Mouse (Mus musculus): Measurements from ENCODE around the gene Rab3gap1. TPM values are rescaled to one million over a fixed set of nuclear protein-coding genes. Genes with fewer than 3 reads are reported as not detected.

Gene Rab3gap1
- polyA plus RNA-seq, 1 experiment: 35.7 TPM

DNA sequence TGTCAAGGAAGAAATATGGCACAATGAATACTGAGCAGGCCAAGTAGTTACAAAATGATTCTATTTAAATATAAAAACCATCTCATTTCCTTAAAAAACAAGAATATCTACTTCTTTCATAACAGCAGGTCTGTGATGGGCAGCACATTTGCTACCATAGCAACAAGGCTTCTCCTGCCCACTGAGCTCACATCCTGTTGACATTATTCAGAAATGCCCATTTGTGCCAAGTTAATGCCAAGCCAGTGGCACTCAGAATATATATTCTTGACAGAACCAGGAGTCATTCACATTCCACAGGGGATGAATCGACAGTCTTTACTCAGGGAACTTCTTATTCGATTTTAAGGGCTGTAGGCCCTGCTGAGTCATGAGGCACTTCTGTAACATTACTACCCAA, 107.1 kb downstream of the Rab3gap1 start:
- Histone ChIP-seq H3K36me3 (ENCODE audit: control insufficient read depth, insufficient read depth, low read length) (no peaks in the 10 kb centered on the region), H3K4me3 (ENCODE audit: control insufficient read depth, insufficient read depth, low read length) (no peak overlapping the region), H3K27me3 (ENCODE audit: control insufficient read depth, insufficient read depth, low read length) (no peaks in the 10 kb centered on the region), H3K4me1 (replicated peaks; ENCODE audit: control insufficient read depth, insufficient read depth, low read length) (no peaks in the 10 kb centered on the region; the same call in 1 of the 2 replicates), H3K27ac (ENCODE audit: control insufficient read depth, insufficient read depth, low read length) (no peak overlapping the region)
- no peak for DNase-seq
- whole genome bisulfite sequencing: 69% methylated on average over 2 of the region's 2 CpGs
- TF ChIP-seq POLR2A (IDR thresholded peaks at IDR 0.05; ENCODE audit: control insufficient read depth, extremely low read depth, insufficient read depth, low read length, poor library complexity) (no peak), CTCF (IDR thresholded peaks at IDR 0.05; ENCODE audit: borderline replicate concordance, control insufficient read depth, extremely low read depth, insufficient read depth, low read length, poor library complexity) (no peak)

- Histone ChIP-seq H3K4me3 (ENCODE audit: control insufficient read depth, insufficient read depth, low read length) (no peak overlapping the region), H3K27me3 (ENCODE audit: control insufficient read depth, insufficient read depth, low read length) (no peaks in the 10 kb centered on the region), H3K36me3 (ENCODE audit: control insufficient read depth, insufficient read depth, low read length) (no peaks in the 10 kb centered on the region), H3K27ac (ENCODE audit: control insufficient read depth, insufficient read depth, low read length) (no peak overlapping the region), H3K4me1 (replicated peaks; ENCODE audit: control insufficient read depth, insufficient read depth, low read length) (no peaks in the 10 kb centered on the region; the same call in 1 of the 2 replicates)
- WGBS: 86% methylated on average over 6 of the region's 6 CpGs
- TF ChIP-seq CTCF (IDR thresholded peaks at IDR 0.05; ENCODE audit: borderline replicate concordance, control insufficient read depth, extremely low read depth, insufficient read depth, low read length, poor library complexity) (no peak), POLR2A (IDR thresholded peaks at IDR 0.05; ENCODE audit: control insufficient read depth, extremely low read depth, insufficient read depth, low read length, poor library complexity) (no peak)
- DNase-seq: no peak
Observed at GRCm38 (mm10) chr1:127976106-127976505, 107.5 kb downstream of the Rab3gap1 start.

DNA sequence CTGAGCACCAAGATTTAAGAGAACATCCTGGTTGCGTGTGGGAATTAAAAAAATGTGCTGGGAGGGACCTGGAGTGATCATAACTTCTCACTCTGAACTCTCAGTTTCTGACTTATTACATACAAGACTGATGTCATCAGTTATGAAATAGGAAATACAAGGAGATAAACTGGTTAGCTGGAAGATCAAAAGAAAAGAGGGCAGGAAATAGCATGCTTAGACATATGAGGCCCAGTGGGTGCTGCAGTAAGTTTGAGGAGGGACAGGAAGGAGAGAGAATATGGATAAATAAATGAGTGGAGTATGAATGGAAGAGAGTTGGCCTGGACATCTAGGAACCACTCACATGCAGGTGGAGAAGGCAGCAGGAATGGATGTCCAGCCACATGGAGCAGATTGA, 109.6 kb downstream of the Rab3gap1 start:
- no peak for TF ChIP-seq POLR2A (IDR thresholded peaks at IDR 0.05; ENCODE audit: control insufficient read depth, extremely low read depth, insufficient read depth, low read length, poor library complexity)
- TF ChIP-seq CTCF (IDR thresholded peaks at IDR 0.05; ENCODE audit: borderline replicate concordance, control insufficient read depth, extremely low read depth, insufficient read depth, low read length, poor library complexity): no peak
- no peak overlapping the region for H3K27ac ChIP-seq (ENCODE audit: control insufficient read depth, insufficient read depth, low read length)
- H3K4me1 ChIP-seq (replicated peaks; ENCODE audit: control insufficient read depth, insufficient read depth, low read length): no peaks in the 10 kb centered on the region; the same call in 1 of the 2 replicates
- WGBS: 94% methylated on average over 1 of the region's 1 CpGs
- H3K4me3 ChIP-seq (ENCODE audit: control insufficient read depth, insufficient read depth, low read length): no peak overlapping the region
- no peaks in the 10 kb centered on the region for H3K27me3 ChIP-seq (ENCODE audit: control insufficient read depth, insufficient read depth, low read length)
- H3K36me3 ChIP-seq (ENCODE audit: control insufficient read depth, insufficient read depth, low read length): no peaks in the 10 kb centered on the region
- DNase-seq: no peak

GRCm38 (mm10) chr1:127980911-127981559, 112.5 kb downstream of the Rab3gap1 start:
- H3K4me3 ChIP-seq (ENCODE audit: control insufficient read depth, insufficient read depth, low read length): no peak overlapping the region
- 88% methylated on average over 2 of the region's 2 CpGs for WGBS
- H3K4me1 ChIP-seq (replicated peaks; ENCODE audit: control insufficient read depth, insufficient read depth, low read length): no peaks in the 10 kb centered on the region; the same call in 1 of the 2 replicates
- DNase-seq: no peak
- H3K27ac ChIP-seq (ENCODE audit: control insufficient read depth, insufficient read depth, low read length): no peak overlapping the region
- no peak for TF ChIP-seq POLR2A (IDR thresholded peaks at IDR 0.05; ENCODE audit: control insufficient read depth, extremely low read depth, insufficient read depth, low read length, poor library complexity)
- no peak for TF ChIP-seq CTCF (IDR thresholded peaks at IDR 0.05; ENCODE audit: borderline replicate concordance, control insufficient read depth, extremely low read depth, insufficient read depth, low read length, poor library complexity)
- H3K36me3 ChIP-seq (ENCODE audit: control insufficient read depth, insufficient read depth, low read length): no peaks in the 10 kb centered on the region
- H3K27me3 ChIP-seq (ENCODE audit: control insufficient read depth, insufficient read depth, low read length): no peaks in the 10 kb centered on the region

GRCm38 (mm10) chr1:127982268-127982667, 113.7 kb downstream of the Rab3gap1 start:
- no peaks in the 10 kb centered on the region for H3K36me3 ChIP-seq (ENCODE audit: control insufficient read depth, insufficient read depth, low read length)
- no peak for TF ChIP-seq POLR2A (IDR thresholded peaks at IDR 0.05; ENCODE audit: control insufficient read depth, extremely low read depth, insufficient read depth, low read length, poor library complexity)
- no peak for TF ChIP-seq CTCF (IDR thresholded peaks at IDR 0.05; ENCODE audit: borderline replicate concordance, control insufficient read depth, extremely low read depth, insufficient read depth, low read length, poor library complexity)
- WGBS: 63% methylated on average over 3 of the region's 3 CpGs
- H3K27ac ChIP-seq (ENCODE audit: control insufficient read depth, insufficient read depth, low read length): no peak overlapping the region
- no peaks in the 10 kb centered on the region; the same call in 1 of the 2 replicates for H3K4me1 ChIP-seq (replicated peaks; ENCODE audit: control insufficient read depth, insufficient read depth, low read length)
- no peaks in the 10 kb centered on the region for H3K27me3 ChIP-seq (ENCODE audit: control insufficient read depth, insufficient read depth, low read length)
- DNase-seq: no peak
- no peak overlapping the region for H3K4me3 ChIP-seq (ENCODE audit: control insufficient read depth, insufficient read depth, low read length)

- H3K4me1 ChIP-seq (replicated peaks; ENCODE audit: control insufficient read depth, insufficient read depth, low read length): no peaks in the 10 kb centered on the region; the same call in 1 of the 2 replicates
- WGBS: 97% methylated on average over 5 of the region's 5 CpGs
- no peaks in the 10 kb centered on the region for H3K27me3 ChIP-seq (ENCODE audit: control insufficient read depth, insufficient read depth, low read length)
- no peak for DNase-seq
- H3K36me3 ChIP-seq (ENCODE audit: control insufficient read depth, insufficient read depth, low read length): no peaks in the 10 kb centered on the region
- TF ChIP-seq POLR2A (IDR thresholded peaks at IDR 0.05; ENCODE audit: control insufficient read depth, extremely low read depth, insufficient read depth, low read length, poor library complexity): no peak
- no peak for TF ChIP-seq CTCF (IDR thresholded peaks at IDR 0.05; ENCODE audit: borderline replicate concordance, control insufficient read depth, extremely low read depth, insufficient read depth, low read length, poor library complexity)
- H3K4me3 ChIP-seq (ENCODE audit: control insufficient read depth, insufficient read depth, low read length): no peak overlapping the region
- H3K27ac ChIP-seq (ENCODE audit: control insufficient read depth, insufficient read depth, low read length): no peak overlapping the region
Observed at GRCm38 (mm10) chr1:127983274-127983993, 114.9 kb downstream of the Rab3gap1 start.

Data from thymus, adult 2 months (tissue).